Mouse (Mus musculus) embryonic fibroblast, embryonic 13.5 days (primary cell): ENCODE measurements around the gene Mindy2.

Experiments
- CTCF ChIP-seq: IDR thresholded peaks from 2 replicates; pipeline ENCODE4 v1.5.1; 2011; ENCODE audit warnings: mild to moderate bottlenecking, control low read depth, low read length, moderate library complexity, borderline replicate concordance; ENCODE audit not compliant: insufficient read depth
- POLR2A ChIP-seq: IDR thresholded peaks from 2 replicates; pipeline ENCODE4 v1.6.1; 2011; ENCODE audit warnings: low read depth, mild to moderate bottlenecking, control low read depth, low read length, moderate library complexity

DNA sequence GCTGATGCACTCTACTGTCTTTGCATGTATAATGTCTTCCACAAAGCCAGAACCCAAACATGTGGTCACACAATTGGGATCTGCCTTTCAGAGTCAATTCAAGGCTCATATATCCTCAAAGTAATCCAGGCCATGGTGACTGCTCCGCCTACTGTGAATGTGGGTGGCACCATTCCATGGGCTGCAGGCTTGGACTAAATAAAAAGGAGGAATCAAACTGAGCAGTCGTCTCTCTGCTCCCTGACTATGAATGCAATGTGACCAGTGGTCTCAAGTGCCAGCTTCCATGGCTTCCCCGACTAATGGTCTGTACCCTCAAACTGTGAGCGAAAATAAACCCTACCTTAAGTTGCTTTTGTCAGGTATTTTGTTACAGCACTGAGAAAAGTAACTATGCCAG, 2.5 kb downstream of the Mindy2 start:
- TF ChIP-seq POLR2A (no peak), CTCF (no peak)
